Mouse (Mus musculus) MEL (cell line): Measurements from ENCODE around the gene 4930415O20Rik. TPM values are rescaled to one million over a fixed set of nuclear protein-coding genes. Genes with fewer than 3 reads are reported as not detected.

Source experiments
- DNase-seq: peaks from one replicate; pipeline ENCODE4 v3.0.0; 2011; ENCODE audit warnings: low read depth, low spot score
- H3K27ac ChIP-seq: 2 replicates; pipeline ENCODE4 v1.5.1; 2012; ENCODE audit warnings: low read depth, mild to moderate bottlenecking, control low read depth, low read length, moderate library complexity; ENCODE audit not compliant: control insufficient read depth
- H3K27me3 ChIP-seq, 2 experiments: fragments of 150-350 bp in 1 of 2; sonication (generic) in 1 of 2; 2 replicates each; pipeline ENCODE4 v1.6.1; 2012; ENCODE audit warnings: low read length in 2 of 2, mild to moderate bottlenecking in 2 of 2, improper control_type of control experiment in 1 of 2, moderate library complexity in 1 of 2; ENCODE audit not compliant: insufficient read depth in 2 of 2, control insufficient read depth in 1 of 2
- H3K36me3 ChIP-seq, 2 experiments: 2 replicates each; pipeline ENCODE4 v1.6.1; 2012 to 2014; ENCODE audit warnings: low read length in 2 of 2, improper control_type of control experiment in 1 of 2, inconsistent platforms in 1 of 2, mild to moderate bottlenecking in 1 of 2; ENCODE audit not compliant: insufficient read depth in 2 of 2, control insufficient read depth in 1 of 2
- H3K4me1 ChIP-seq, 2 experiments: fragments of 150-350 bp in 1 of 2; sonication (generic) in 1 of 2; 2 replicates each; pipeline ENCODE4 v1.6.1; 2012; ENCODE audit warnings: low read length in 2 of 2, improper control_type of control experiment in 1 of 2, mild to moderate bottlenecking in 1 of 2; ENCODE audit not compliant: insufficient read depth in 2 of 2, control insufficient read depth in 1 of 2
- H3K4me3 ChIP-seq, 2 experiments: fragments of 150-350 bp in 1 of 2; sonication (generic) in 1 of 2; 2 replicates each; pipeline ENCODE4 v1.5.1; 2012; ENCODE audit warnings: low read depth in 2 of 2, low read length in 2 of 2, mild to moderate bottlenecking in 2 of 2, moderate library complexity in 2 of 2, control low read depth in 1 of 2, improper control_type of control experiment in 1 of 2; ENCODE audit not compliant: control insufficient read depth in 1 of 2, insufficient read depth in 1 of 2
- H3K79me2 ChIP-seq: 2 replicates; pipeline ENCODE4 v1.6.1; 2012; ENCODE audit warnings: mild to moderate bottlenecking, low read length, moderate library complexity; ENCODE audit not compliant: control insufficient read depth, poor library complexity, insufficient read depth
- H3K9ac ChIP-seq: 2 replicates; pipeline ENCODE4 v1.6.1; 2012; ENCODE audit warnings: low read depth, mild to moderate bottlenecking, control low read depth, low read length, moderate library complexity; ENCODE audit not compliant: control insufficient read depth, poor library complexity, severe bottlenecking
- H3K9me3 ChIP-seq: fragments of 150-350 bp; sonication (generic); replicated peaks from 2 replicates; pipeline ENCODE4 v1.6.1; 2012; ENCODE audit warnings: mild to moderate bottlenecking, low read length, improper control_type of control experiment, moderate library complexity; ENCODE audit not compliant: insufficient read depth
- CHD2 ChIP-seq: IDR thresholded peaks from 2 replicates; pipeline ENCODE4 v1.6.1; 2011; ENCODE audit warnings: low read length, improper control_type of control experiment
- CTCF ChIP-seq, 3 experiments: IDR thresholded peaks in 2 of 3; conservative IDR thresholded peaks in 1 of 3; 2 replicates each; pipeline ENCODE4 v1.5.1; 2011 to 2012; ENCODE audit warnings: low read length in 3 of 3, low read depth in 2 of 3, mild to moderate bottlenecking in 2 of 3, improper control_type of control experiment in 1 of 3, inconsistent platforms in 1 of 3, mixed read lengths in 1 of 3, moderate library complexity in 1 of 3; ENCODE audit not compliant: control insufficient read depth in 1 of 3, insufficient read depth in 1 of 3, poor library complexity in 1 of 3, severe bottlenecking in 1 of 3
- E2F4 ChIP-seq: IDR thresholded peaks from 2 replicates; pipeline ENCODE4 v1.6.1; 2011; ENCODE audit warnings: low read depth, low read length, improper control_type of control experiment, borderline replicate concordance
- ELF1 ChIP-seq: IDR thresholded peaks from 2 replicates; pipeline ENCODE4 v1.6.1; 2014; ENCODE audit warnings: low read depth, mild to moderate bottlenecking, inconsistent platforms, low read length, improper control_type of control experiment, moderate library complexity
- EP300 ChIP-seq, 2 experiments: IDR thresholded peaks; 2 replicates each; pipeline ENCODE4 v1.6.1; 2011; ENCODE audit warnings: improper control_type of control experiment in 2 of 2, low read length in 2 of 2, low read depth in 1 of 2, mild to moderate bottlenecking in 1 of 2
- GATA1 ChIP-seq: IDR thresholded peaks from 2 replicates; pipeline ENCODE4 v1.6.1; 2011; ENCODE audit warnings: low read depth, low read length, improper control_type of control experiment
- HCFC1 ChIP-seq: IDR thresholded peaks from 2 replicates; pipeline ENCODE4 v1.6.1; 2012; ENCODE audit warnings: low read depth, mild to moderate bottlenecking, inconsistent platforms, low read length, improper control_type of control experiment, moderate library complexity
- JUND ChIP-seq: IDR thresholded peaks from 2 replicates; pipeline ENCODE4 v1.6.1; 2011; ENCODE audit warnings: low read depth, mild to moderate bottlenecking, improper control_type of control experiment, low read length
- MAFK ChIP-seq: IDR thresholded peaks from 2 replicates; pipeline ENCODE4 v1.6.1; 2011; ENCODE audit warnings: low read depth, mild to moderate bottlenecking, low read length, improper control_type of control experiment, borderline replicate concordance
- MEF2A ChIP-seq: IDR thresholded peaks from 2 replicates; pipeline ENCODE4 v1.6.1; 2014; ENCODE audit warnings: low read depth, mild to moderate bottlenecking, inconsistent platforms, low read length, improper control_type of control experiment; ENCODE audit not compliant: poor library complexity, insufficient replicate concordance, severe bottlenecking; ENCODE audit errors: extremely low read depth
- MXI1 ChIP-seq: IDR thresholded peaks from 2 replicates; pipeline ENCODE4 v1.6.1; 2011; ENCODE audit warnings: mild to moderate bottlenecking, low read depth, low read length, improper control_type of control experiment
- POLR2A ChIP-seq, 2 experiments: IDR thresholded peaks; 2 replicates each; pipeline ENCODE4 v1.6.1; 2011 to 2012; ENCODE audit warnings: low read length in 2 of 2, mild to moderate bottlenecking in 2 of 2, control low read depth in 1 of 2, improper control_type of control experiment in 1 of 2, low read depth in 1 of 2, moderate library complexity in 1 of 2; ENCODE audit not compliant: control insufficient read depth in 1 of 2, insufficient read depth in 1 of 2, poor library complexity in 1 of 2
- POLR2AphosphoS2 ChIP-seq: IDR thresholded peaks from 2 replicates; pipeline ENCODE4 v1.6.1; 2011; ENCODE audit warnings: low read length, improper control_type of control experiment
- RAD21 ChIP-seq: IDR thresholded peaks from 2 replicates; pipeline ENCODE4 v1.6.1; 2011; ENCODE audit warnings: mild to moderate bottlenecking, low read depth, low read length, improper control_type of control experiment
- RCOR1 ChIP-seq: IDR thresholded peaks from 2 replicates; pipeline ENCODE4 v1.6.1; 2012; ENCODE audit warnings: low read depth, mild to moderate bottlenecking, inconsistent platforms, low read length, improper control_type of control experiment
- SMC3 ChIP-seq: IDR thresholded peaks from 2 replicates; pipeline ENCODE4 v1.6.1; 2011; ENCODE audit warnings: low read depth, low read length, improper control_type of control experiment
- TAL1 ChIP-seq: IDR thresholded peaks from 2 replicates; pipeline ENCODE4 v1.6.1; 2012; ENCODE audit warnings: mild to moderate bottlenecking, inconsistent platforms, low read length, moderate library complexity, mixed read lengths
- TBP ChIP-seq: IDR thresholded peaks from 2 replicates; pipeline ENCODE4 v1.8.0; 2011; ENCODE audit warnings: low read depth, low read length, improper control_type of control experiment
- TCF12 ChIP-seq: IDR thresholded peaks from 2 replicates; pipeline ENCODE4 v1.6.1; 2014; ENCODE audit warnings: low read depth, mild to moderate bottlenecking, inconsistent platforms, low read length, improper control_type of control experiment, moderate library complexity
- ZC3H11A ChIP-seq: IDR thresholded peaks from 2 replicates; pipeline ENCODE4 v1.6.1; 2012; ENCODE audit warnings: low read depth, mild to moderate bottlenecking, inconsistent platforms, low read length, improper control_type of control experiment
- ZKSCAN1 ChIP-seq: IDR thresholded peaks from 2 replicates; pipeline ENCODE4 v1.6.1; 2012; ENCODE audit warnings: low read depth, mild to moderate bottlenecking, inconsistent platforms, low read length, improper control_type of control experiment, moderate library complexity
- ZMIZ1 ChIP-seq: IDR thresholded peaks from 2 replicates; pipeline ENCODE4 v1.6.1; 2012; ENCODE audit warnings: low read depth, mild to moderate bottlenecking, inconsistent platforms, low read length, improper control_type of control experiment, moderate library complexity
- ZNF384 ChIP-seq: IDR thresholded peaks from 2 replicates; pipeline ENCODE4 v1.6.1; 2012; ENCODE audit warnings: low read depth, mild to moderate bottlenecking, inconsistent platforms, low read length, improper control_type of control experiment
- polyA plus RNA-seq, 2 experiments: library from polyadenylated mRNA; stranded (reverse) in 1 of 2; unstranded in 1 of 2; fragments of >175 nt in 1 of 2; fragments of >200 nt in 1 of 2; gene quantifications; 2 replicates each; pipeline versions ENCODE4 v1.2.1 to v1.2.4; 2012; ENCODE audit warnings: low replicate concordance in 2 of 2, low read depth in 1 of 2; ENCODE audit not compliant: insufficient read length in 2 of 2, insufficient read depth in 1 of 2, missing spikeins in 1 of 2
- total RNA-seq: library from RNA; depleted of rRNA; stranded (reverse); fragments of 300-350 nt; gene quantifications from 2 replicates; pipeline ENCODE4 v1.2.3, GENCODE M21; 2012

The 4930415O20Rik gene
- total and polyA plus RNA-seq, 3 experiments, result 0.31 to 0.50 TPM; not detected in 1

GRCm38 (mm10) chr15:98626487-98627212 lies 55.8 kb downstream of the 4930415O20Rik start:
- DNase-seq, result peak; percentile 45
- no peaks in the 10 kb centered on the region for H3K9me3 ChIP-seq
- TF ChIP-seq RAD21, result peak; percentile 40
- peak; percentile 37 for TF ChIP-seq SMC3
- peak; percentile 9 to 51 (median 28); a peak in 3 of 6 replicates for TF ChIP-seq CTCF (IDR thresholded peaks at IDR 0.05 in 2 of 3, conservative IDR thresholded peaks at IDR 0.05 in 1 of 3; ENCODE audit: control insufficient read depth in 1 of 3, insufficient read depth in 1 of 3, low read depth in 2 of 3, low read length in 3 of 3, poor library complexity in 1 of 3, severe bottlenecking in 1 of 3)
- TF ChIP-seq ELF1, result no peak
- TF ChIP-seq, all 39 proteins: peak for 3
- H3K27ac ChIP-seq, result no peak overlapping the region
- H3K79me2 ChIP-seq, result no peaks in the 10 kb centered on the region
- H3K4me3 ChIP-seq, result no peak overlapping the region
- H3K27me3 ChIP-seq, result peaks cover 19 to 30% of the 10 kb centered on the region in 2 experiments
- 0 out of 4 replicates have a peak, but pooled peaks cover 0 to under 1% of the 10 kb centered on the region in 2 experiments for H3K36me3 ChIP-seq
- 0 out of 4 replicates have a peak, but pooled peaks cover 0 to under 1% of the 10 kb centered on the region in 2 experiments for H3K4me1 ChIP-seq
- no peak overlapping the region for H3K9ac ChIP-seq

GRCm38 (mm10) chr15:98628589-98629254 lies 57.9 kb downstream of the 4930415O20Rik start:
- no peaks in the 10 kb centered on the region for H3K9me3 ChIP-seq
- peaks cover 0 to 7% of the 10 kb centered on the region in 2 experiments; a peak in 2 of 4 replicates for H3K36me3 ChIP-seq
- no peaks in the 10 kb centered on the region for H3K79me2 ChIP-seq
- H3K4me3 ChIP-seq, result no peak overlapping the region
- H3K4me1 ChIP-seq, result peaks cover 0 to 9% of the 10 kb centered on the region in 2 experiments; a peak in 2 of 4 replicates
- no peak overlapping the region for H3K9ac ChIP-seq
- DNase-seq, result no peak
- H3K27me3 ChIP-seq, result peaks cover 17 to 24% of the 10 kb centered on the region in 2 experiments
- TF ChIP-seq MXI1 (no peak), POLR2A (IDR thresholded peaks at IDR 0.05; ENCODE audit: control insufficient read depth in 1 of 2, insufficient read depth in 1 of 2, low read depth in 1 of 2, low read length in 2 of 2, poor library complexity in 1 of 2) (no peak), HCFC1 (no peak), CTCF (IDR thresholded peaks at IDR 0.05 in 2 of 3, conservative IDR thresholded peaks at IDR 0.05 in 1 of 3; ENCODE audit: control insufficient read depth in 1 of 3, insufficient read depth in 1 of 3, low read depth in 2 of 3, low read length in 3 of 3, poor library complexity in 1 of 3, severe bottlenecking in 1 of 3) (no peak), JUND (no peak), ZC3H11A (no peak), MAFK (no peak), POLR2AphosphoS2 (no peak), ZMIZ1 (no peak)
- no peak overlapping the region for H3K27ac ChIP-seq

GRCm38 (mm10) chr15:98629464-98629863 lies 58.7 kb downstream of the 4930415O20Rik start:
- H3K79me2 ChIP-seq, result no peaks in the 10 kb centered on the region
- no peak for TF ChIP-seq JUND
- TF ChIP-seq TAL1, result no peak
- TF ChIP-seq CHD2, result no peak
- no peak for TF ChIP-seq E2F4
- no peak for TF ChIP-seq GATA1
- no peak for TF ChIP-seq ZNF384
- no peak for TF ChIP-seq RCOR1
- TF ChIP-seq ZC3H11A, result no peak
- TF ChIP-seq POLR2A (IDR thresholded peaks at IDR 0.05; ENCODE audit: control insufficient read depth in 1 of 2, insufficient read depth in 1 of 2, low read depth in 1 of 2, low read length in 2 of 2, poor library complexity in 1 of 2), result no peak
- no peak for TF ChIP-seq RAD21
- TF ChIP-seq EP300 (IDR thresholded peaks at IDR 0.05; ENCODE audit: low read depth in 1 of 2, low read length in 2 of 2), result no peak
- no peak for TF ChIP-seq MEF2A
- TF ChIP-seq TBP, result no peak
- no peak for TF ChIP-seq TCF12
- no peak for TF ChIP-seq ZKSCAN1

More at GRCm38 (mm10) chr15:98629464-98629863, 58.7 kb downstream of the 4930415O20Rik start:
- no peak overlapping the region for H3K4me3 ChIP-seq
- peaks cover 0 to 14% of the 10 kb centered on the region in 2 experiments; a peak in 3 of 4 replicates for H3K4me1 ChIP-seq
- H3K27me3 ChIP-seq, result peaks cover 15 to 22% of the 10 kb centered on the region in 2 experiments
- peaks cover 0 to 11% of the 10 kb centered on the region in 2 experiments; a peak in 2 of 4 replicates for H3K36me3 ChIP-seq
- no peaks in the 10 kb centered on the region for H3K9me3 ChIP-seq
- DNase-seq, result no peak
- H3K9ac ChIP-seq, result no peak overlapping the region
- no peak overlapping the region for H3K27ac ChIP-seq
